Mouse (Mus musculus): ENCODE data around the gene Fam196b.

GRCm38 (mm10) chr11:34385001-34385688 lies 70.5 kb downstream of the Fam196b start:
- TF ChIP-seq POLR2A (IDR thresholded peaks at IDR 0.05; ENCODE audit: low read depth, low read length) = no peak
- TF ChIP-seq CTCF (conservative IDR thresholded peaks at IDR 0.05; ENCODE audit: insufficient read depth, insufficient read length, low read depth, low read length) = no peak
